Mouse (Mus musculus) heart, embryonic 15.5 days (tissue): ENCODE measurements around the gene Defa28. TPM values are rescaled to one million over a fixed set of nuclear protein-coding genes. Genes with fewer than 3 reads are reported as not detected.
"Not testable (repeated sequence)": the region's sequence is repeated elsewhere in the genome, so short reads cannot be mapped to it uniquely, and the experiment has no call there.

Experiments used
- ATAC-seq: fragments of 200-750 bp; cut with Nextera tagmentation; replicated peaks from 2 replicates; pipeline ENCODE4 v1.8.0; 2017; ENCODE audit warnings: low read depth, moderate TSS enrichment; ENCODE audit not compliant: insufficient number of reproducible peaks, insufficient read depth, low FRiP score
- H3K27ac ChIP-seq: fragments of 300-500 bp; sonication (generic); 2 replicates; pipeline ENCODE4 v1.5.1; 2015; ENCODE audit warnings: mild to moderate bottlenecking, inconsistent platforms
- H3K27me3 ChIP-seq: fragments of 300-500 bp; sonication (generic); 2 replicates; pipeline ENCODE4 v1.6.1; 2015; ENCODE audit warnings: inconsistent platforms
- H3K36me3 ChIP-seq: fragments of 300-500 bp; sonication (generic); 2 replicates; pipeline ENCODE4 v1.6.1; 2015; ENCODE audit warnings: mild to moderate bottlenecking, inconsistent platforms
- H3K4me1 ChIP-seq: fragments of 300-500 bp; sonication (generic); replicated peaks from 2 replicates; pipeline ENCODE4 v1.6.1; 2015; ENCODE audit warnings: inconsistent platforms
- H3K4me2 ChIP-seq: fragments of 300-500 bp; sonication (generic); 2 replicates; pipeline ENCODE4 v1.6.1; 2015; ENCODE audit warnings: inconsistent platforms, mild to moderate bottlenecking, moderate library complexity
- H3K4me3 ChIP-seq: fragments of 300-500 bp; sonication (generic); 2 replicates; pipeline ENCODE4 v1.5.1; 2015; ENCODE audit warnings: mild to moderate bottlenecking, inconsistent platforms
- H3K9ac ChIP-seq: fragments of 300-500 bp; sonication (generic); 2 replicates; pipeline ENCODE4 v1.6.1; 2015; ENCODE audit warnings: mild to moderate bottlenecking, inconsistent platforms
- H3K9me3 ChIP-seq: fragments of 300-500 bp; sonication (generic); replicated peaks from 2 replicates; pipeline ENCODE4 v1.6.1; 2016; ENCODE audit warnings: inconsistent platforms
- WGBS: fragments of 180-500 bp; shearing (Covaris S2); methylation state at CpG from one replicate; pipeline ENCODE4 v1.1.7; 2015; ENCODE audit warnings: mixed read lengths; 5-methylcytosine and 5-hydroxymethylcytosine counted together
- polyA plus RNA-seq: library from polyadenylated mRNA; unstranded; fragments of >200 nt; fragmentation: Nextera tagmentation; extraction: Ambion mirVana; gene quantifications from 2 replicates; pipeline ENCODE4 v1.2.1, GENCODE M21; 2015

The Defa28 gene
- polyA plus RNA-seq = not detected in 2 replicates

- H3K27ac ChIP-seq, H3K4me1 ChIP-seq, H3K4me3 ChIP-seq, ATAC-seq, H3K36me3 ChIP-seq, H3K9ac ChIP-seq, H3K27me3 ChIP-seq, H3K9me3 ChIP-seq, H3K4me2 ChIP-seq: not testable (repeated sequence)
- no CpG with 5 or more reads among the region's 1 CpGs for WGBS
Measured at GRCm38 (mm10) chr8:21582706-21583105, at the start of gene Defa28. TSS of gene Defa28 (plus strand) at chr8:21583006.

GRCm38 (mm10) chr8:21565086-21565485 is 17.7 kb upstream of the Defa28 start, which contains the start of gene Defa37:
TSS of gene Defa37 (plus strand) at chr8:21565386.
- not testable (repeated sequence) for H3K4me2 ChIP-seq, H3K27ac ChIP-seq, ATAC-seq, H3K4me3 ChIP-seq, H3K36me3 ChIP-seq, H3K9me3 ChIP-seq, H3K4me1 ChIP-seq, H3K9ac ChIP-seq, H3K27me3 ChIP-seq
- no CpG with 5 or more reads among the region's 1 CpGs for WGBS

- not testable (repeated sequence) for H3K4me1 ChIP-seq, H3K9me3 ChIP-seq, ATAC-seq, H3K4me3 ChIP-seq, H3K27me3 ChIP-seq, H3K27ac ChIP-seq, H3K9ac ChIP-seq, H3K36me3 ChIP-seq, H3K4me2 ChIP-seq
- no CpG with 5 or more reads among the region's 1 CpGs for WGBS
Measured at GRCm38 (mm10) chr8:21594408-21594807, 11.6 kb downstream of the Defa28 start, which contains the start of gene Gm7861. TSS of gene Gm7861 (minus strand) at chr8:21594508.

GRCm38 (mm10) chr8:21617883-21618282 is 35.1 kb downstream of the Defa28 start, which contains the start of gene Defa26:
TSS of gene Defa26 (plus strand) at chr8:21618183.
- H3K9me3 ChIP-seq, H3K9ac ChIP-seq, ATAC-seq, H3K36me3 ChIP-seq, H3K27ac ChIP-seq, H3K4me3 ChIP-seq, H3K4me2 ChIP-seq, H3K27me3 ChIP-seq, H3K4me1 ChIP-seq: not testable (repeated sequence)
- 33% methylated on average over 1 of the region's 1 CpGs for WGBS

Other genes with a start within 250 kb of the Defa28 start
- gene Defa2, start 204.5 kb upstream of the Defa28 start, polyA plus RNA-seq = not detected in 2 replicates
- gene Defa33, start 191.2 kb upstream of the Defa28 start, polyA plus RNA-seq = not detected in 2 replicates
- gene Defa36, start 155.6 kb upstream of the Defa28 start, polyA plus RNA-seq = not detected in 2 replicates
- gene Gm7849, start 126.4 kb upstream of the Defa28 start, polyA plus RNA-seq = not detected in 2 replicates
- not detected in 2 replicates for gene Defa20, start 73.7 kb upstream of the Defa28 start, polyA plus RNA-seq
- gene Defa32, start 54.0 kb upstream of the Defa28 start, polyA plus RNA-seq = not detected in 2 replicates
- gene Defa37, start 17.6 kb upstream of the Defa28 start, polyA plus RNA-seq = not detected in 2 replicates
- gene Gm7861, start 11.5 kb downstream of the Defa28 start, polyA plus RNA-seq = not detected in 2 replicates
- gene Defa26, start 35.2 kb downstream of the Defa28 start, polyA plus RNA-seq = not detected in 2 replicates
- not detected in 2 replicates for gene Defa17, start 72.8 kb downstream of the Defa28 start, polyA plus RNA-seq
- gene Defa34, start 82.8 kb downstream of the Defa28 start, polyA plus RNA-seq = not detected in 2 replicates
- not detected in 2 replicates for gene AY761184, start 120.6 kb downstream of the Defa28 start, polyA plus RNA-seq
- gene Defa24, start 151.5 kb downstream of the Defa28 start, polyA plus RNA-seq = not detected in 2 replicates
- not detected in 2 replicates for gene Defb50, start 240.5 kb downstream of the Defa28 start, polyA plus RNA-seq